Mouse (Mus musculus): ENCODE results near the gene Cadm1. TPM values are rescaled to one million over a fixed set of nuclear protein-coding genes. Genes with fewer than 3 reads are reported as not detected.

Cadm1 gene
- polyA plus RNA-seq, 1 experiment from 2014 or later: 20.9 TPM

- H3K27me3 ChIP-seq (replicated peaks; ENCODE audit: control insufficient read depth, insufficient read depth, low read length): no peaks in the 10 kb centered on the region
- ATAC-seq: no peak
- H3K36me3 ChIP-seq (ENCODE audit: control insufficient read depth, insufficient read depth): no peaks in the 10 kb centered on the region
- H3K9ac ChIP-seq (ENCODE audit: low read depth, low read length): no peak overlapping the region
- WGBS: 52% methylated on average over 3 of the region's 3 CpGs
- H3K27ac ChIP-seq (ENCODE audit: low read depth, low read length): no peak overlapping the region
- TF ChIP-seq CTCF (IDR thresholded peaks at IDR 0.05; ENCODE audit: low read depth): no peak
- no peaks in the 10 kb centered on the region for H3K9me3 ChIP-seq (ENCODE audit: control insufficient read depth)
- H3K4me3 ChIP-seq (ENCODE audit: low read depth, low read length): no peak overlapping the region
- H3K4me1 ChIP-seq (replicated peaks; ENCODE audit: control insufficient read depth, insufficient read depth, low read length): no peaks in the 10 kb centered on the region
- no peak overlapping the region for H3K4me2 ChIP-seq (replicated peaks; ENCODE audit: low read depth)
These were observed 21.9 kb upstream of the Cadm1 start for GRCm38 (mm10) chr9:47508109-47508508.

GRCm38 (mm10) chr9:47512521-47512920 lies 17.5 kb upstream of the Cadm1 start:
- Histone ChIP-seq H3K9ac (ENCODE audit: low read depth, low read length) (no peak overlapping the region), H3K4me3 (ENCODE audit: low read depth, low read length) (no peak overlapping the region), H3K4me1 (replicated peaks; ENCODE audit: control insufficient read depth, insufficient read depth, low read length) (no peaks in the 10 kb centered on the region), H3K4me2 (replicated peaks; ENCODE audit: low read depth) (no peak overlapping the region), H3K27me3 (replicated peaks; ENCODE audit: control insufficient read depth, insufficient read depth, low read length) (no peaks in the 10 kb centered on the region), H3K9me3 (ENCODE audit: control insufficient read depth) (no peaks in the 10 kb centered on the region), H3K36me3 (ENCODE audit: control insufficient read depth, insufficient read depth) (no peaks in the 10 kb centered on the region), H3K27ac (ENCODE audit: low read depth, low read length) (no peak overlapping the region)
- no peak for ATAC-seq
- TF ChIP-seq CTCF (IDR thresholded peaks at IDR 0.05; ENCODE audit: low read depth): no peak
- 90% methylated on average over 3 of the region's 3 CpGs for WGBS

GRCm38 (mm10) chr9:47514318-47514717 lies 15.7 kb upstream of the Cadm1 start:
- Histone ChIP-seq H3K27ac (ENCODE audit: low read depth, low read length) (no peak overlapping the region), H3K9me3 (ENCODE audit: control insufficient read depth) (no peaks in the 10 kb centered on the region), H3K4me3 (ENCODE audit: low read depth, low read length) (no peak overlapping the region), H3K4me1 (replicated peaks; ENCODE audit: control insufficient read depth, insufficient read depth, low read length) (no peaks in the 10 kb centered on the region), H3K4me2 (replicated peaks; ENCODE audit: low read depth) (no peak overlapping the region), H3K27me3 (replicated peaks; ENCODE audit: control insufficient read depth, insufficient read depth, low read length) (no peaks in the 10 kb centered on the region), H3K9ac (ENCODE audit: low read depth, low read length) (no peak overlapping the region), H3K36me3 (ENCODE audit: control insufficient read depth, insufficient read depth) (no peaks in the 10 kb centered on the region)
- no peak for ATAC-seq
- 26% methylated on average over 8 of the region's 8 CpGs for WGBS
- TF ChIP-seq CTCF (IDR thresholded peaks at IDR 0.05; ENCODE audit: low read depth): no peak

- TF ChIP-seq CTCF (IDR thresholded peaks at IDR 0.05; ENCODE audit: low read depth): no peak
- Histone ChIP-seq H3K36me3 (ENCODE audit: control insufficient read depth, insufficient read depth) (no peaks in the 10 kb centered on the region), H3K27me3 (replicated peaks; ENCODE audit: control insufficient read depth, insufficient read depth, low read length) (no peaks in the 10 kb centered on the region), H3K9me3 (ENCODE audit: control insufficient read depth) (no peaks in the 10 kb centered on the region), H3K4me3 (ENCODE audit: low read depth, low read length) (no peak overlapping the region), H3K4me1 (replicated peaks; ENCODE audit: control insufficient read depth, insufficient read depth, low read length) (no peaks in the 10 kb centered on the region), H3K4me2 (replicated peaks; ENCODE audit: low read depth) (no peak overlapping the region), H3K27ac (ENCODE audit: low read depth, low read length) (no peak overlapping the region), H3K9ac (ENCODE audit: low read depth, low read length) (no peak overlapping the region)
- ATAC-seq: no peak
- WGBS: 49% methylated on average over 4 of the region's 4 CpGs
These were observed 13.7 kb upstream of the Cadm1 start for GRCm38 (mm10) chr9:47516238-47516637.

- Histone ChIP-seq H3K36me3 (ENCODE audit: control insufficient read depth, insufficient read depth) (no peaks in the 10 kb centered on the region), H3K9ac (ENCODE audit: low read depth, low read length) (no peak overlapping the region), H3K4me2 (replicated peaks; ENCODE audit: low read depth) (no peak overlapping the region), H3K27ac (ENCODE audit: low read depth, low read length) (no peak overlapping the region), H3K9me3 (ENCODE audit: control insufficient read depth) (no peaks in the 10 kb centered on the region), H3K27me3 (replicated peaks; ENCODE audit: control insufficient read depth, insufficient read depth, low read length) (peaks cover 22% of the 10 kb centered on the region), H3K4me3 (ENCODE audit: low read depth, low read length) (no peak overlapping the region), H3K4me1 (replicated peaks; ENCODE audit: control insufficient read depth, insufficient read depth, low read length) (no peaks in the 10 kb centered on the region; the same call in 1 of the 2 replicates)
- no peak for TF ChIP-seq CTCF (IDR thresholded peaks at IDR 0.05; ENCODE audit: low read depth)
- 96% methylated on average over 9 of the region's 9 CpGs for WGBS
- no peak for ATAC-seq
These were observed 2.7 kb upstream of the Cadm1 start for GRCm38 (mm10) chr9:47527290-47527689.

GRCm38 (mm10) chr9:47527741-47528140 lies 2.2 kb upstream of the Cadm1 start:
- 93% methylated on average over 5 of the region's 5 CpGs for WGBS
- Histone ChIP-seq H3K27ac (ENCODE audit: low read depth, low read length) (no peak overlapping the region), H3K4me2 (replicated peaks; ENCODE audit: low read depth) (no peak overlapping the region), H3K4me1 (replicated peaks; ENCODE audit: control insufficient read depth, insufficient read depth, low read length) (no peaks in the 10 kb centered on the region; the same call in 1 of the 2 replicates), H3K36me3 (ENCODE audit: control insufficient read depth, insufficient read depth) (no peaks in the 10 kb centered on the region), H3K9me3 (ENCODE audit: control insufficient read depth) (no peaks in the 10 kb centered on the region), H3K27me3 (replicated peaks; ENCODE audit: control insufficient read depth, insufficient read depth, low read length) (peaks cover 26% of the 10 kb centered on the region), H3K4me3 (ENCODE audit: low read depth, low read length) (no peak overlapping the region), H3K9ac (ENCODE audit: low read depth, low read length) (no peak overlapping the region)
- TF ChIP-seq CTCF (IDR thresholded peaks at IDR 0.05; ENCODE audit: low read depth): no peak
- no peak for ATAC-seq

GRCm38 (mm10) chr9:47529182-47529581 lies 791 bp upstream of the Cadm1 start:
- Histone ChIP-seq H3K4me2 (replicated peaks; ENCODE audit: low read depth) (peak overlapping the region; percentile 99), H3K9me3 (ENCODE audit: control insufficient read depth) (no peaks in the 10 kb centered on the region), H3K36me3 (ENCODE audit: control insufficient read depth, insufficient read depth) (no peaks in the 10 kb centered on the region), H3K4me1 (replicated peaks; ENCODE audit: control insufficient read depth, insufficient read depth, low read length) (no peaks in the 10 kb centered on the region; the same call in 1 of the 2 replicates), H3K4me3 (ENCODE audit: low read depth, low read length) (peak overlapping the region; percentile 67; the same call in 1 of the 2 replicates), H3K27ac (ENCODE audit: low read depth, low read length) (no peak overlapping the region), H3K9ac (ENCODE audit: low read depth, low read length) (no peak overlapping the region), H3K27me3 (replicated peaks; ENCODE audit: control insufficient read depth, insufficient read depth, low read length) (peaks cover 38% of the 10 kb centered on the region)
- no peak for TF ChIP-seq CTCF (IDR thresholded peaks at IDR 0.05; ENCODE audit: low read depth)
- ATAC-seq: no peak
- WGBS: 12% methylated on average over 11 of the region's 11 CpGs
